Mouse (Mus musculus): ENCODE measurements at regions not wholly inside any gene's neighbourhood (a gene's known extent, or its start where the extent isn't known, plus 50 kb on each side); places are given as distances from the start of the nearest gene placed in this dataset.

DNA sequence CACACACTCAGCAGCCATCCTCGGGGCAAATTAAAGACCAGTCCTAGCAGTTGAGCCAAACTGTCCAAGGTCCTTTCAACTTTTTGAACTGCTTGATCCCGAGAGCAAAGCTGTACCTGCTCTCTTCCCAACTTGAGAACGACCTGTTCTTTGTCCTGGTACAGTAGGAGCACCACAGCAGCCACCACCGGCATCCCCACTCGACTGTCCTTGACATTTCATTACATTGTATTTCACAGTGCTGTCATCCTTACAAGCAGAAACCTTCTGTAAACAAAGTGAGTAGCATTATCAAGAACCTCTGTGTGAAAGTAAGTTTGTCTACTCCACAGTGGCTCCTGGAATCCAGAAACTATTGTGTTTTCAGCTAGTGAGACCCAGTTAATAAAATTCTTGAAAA is 240.2 kb upstream of the Zfp462 start:
- no peak for DNase-seq (ENCODE audit: low read depth, low spot score)

GRCm38 (mm10) chr4:54709751-54710150 is 235.1 kb upstream of the Zfp462 start:
- DNase-seq (ENCODE audit: low read depth, low spot score), result no peak

DNA sequence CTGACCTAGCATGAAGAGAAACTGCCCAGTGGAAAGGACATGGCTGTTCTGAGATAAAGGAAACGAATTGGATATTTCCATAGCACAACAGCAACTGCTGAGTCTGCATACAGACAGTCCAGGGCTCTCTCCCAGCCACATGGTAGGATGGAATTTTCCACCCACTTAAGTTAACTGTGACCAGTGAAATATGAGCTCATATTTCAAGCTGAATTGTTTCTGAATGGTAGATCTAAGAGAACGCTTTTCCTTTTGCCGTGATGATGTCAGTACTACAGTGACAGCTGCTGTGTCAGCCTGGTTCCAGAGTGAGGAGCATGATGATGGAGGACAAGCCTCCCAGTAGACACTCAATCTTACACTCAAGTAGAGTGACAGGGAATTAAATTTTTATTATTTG is 231.9 kb upstream of the Zfp462 start:
- DNase-seq (ENCODE audit: low read depth, low spot score), result no peak

DNA sequence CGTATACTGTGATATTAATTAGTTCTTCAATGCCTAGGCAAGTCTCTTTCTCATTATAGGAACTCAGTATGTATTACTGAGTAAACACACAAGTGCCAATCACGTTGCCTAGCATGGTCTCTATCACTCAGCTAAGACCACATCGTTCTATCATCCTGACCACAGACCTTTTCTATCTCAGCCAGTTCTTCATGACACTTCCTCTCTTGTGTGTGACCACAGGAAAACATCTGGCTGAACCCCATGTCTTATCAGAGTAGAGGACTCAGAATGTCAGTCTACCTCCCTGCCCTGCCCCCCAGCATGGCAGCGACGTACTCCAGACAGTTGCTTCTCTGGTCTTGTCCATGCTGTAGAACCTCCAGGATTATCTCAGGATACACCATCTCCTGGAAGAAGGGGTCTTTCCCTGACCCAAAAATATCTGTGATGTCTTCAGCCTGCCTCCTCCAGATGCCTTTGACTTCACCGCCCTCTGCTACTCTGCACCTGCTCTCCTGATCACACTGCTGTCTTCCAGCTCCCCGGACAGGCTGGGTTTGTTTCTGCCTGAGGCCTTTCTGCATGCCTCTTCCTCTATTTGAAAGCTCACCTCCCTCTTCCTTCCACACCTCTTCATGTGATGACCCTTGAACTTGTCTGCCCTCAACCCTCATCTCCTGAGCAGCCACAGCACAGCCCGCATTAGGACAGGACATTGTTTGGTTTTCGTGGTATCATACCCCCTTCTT is 230.1 kb upstream of the Zfp462 start:
- no peak for DNase-seq (ENCODE audit: low read depth, low spot score)

- peak; percentile 64 for DNase-seq (ENCODE audit: low read depth, low spot score)
Measured at GRCm38 (mm10) chr4:54718083-54718482, 226.8 kb upstream of the Zfp462 start.

- DNase-seq (ENCODE audit: low read depth, low spot score), result no peak
Measured at GRCm38 (mm10) chr4:54739001-54739400, 205.8 kb upstream of the Zfp462 start.

- DNase-seq (ENCODE audit: low read depth, low spot score), result no peak
Measured at GRCm38 (mm10) chr4:54751458-54751857, 193.4 kb upstream of the Zfp462 start.

DNA sequence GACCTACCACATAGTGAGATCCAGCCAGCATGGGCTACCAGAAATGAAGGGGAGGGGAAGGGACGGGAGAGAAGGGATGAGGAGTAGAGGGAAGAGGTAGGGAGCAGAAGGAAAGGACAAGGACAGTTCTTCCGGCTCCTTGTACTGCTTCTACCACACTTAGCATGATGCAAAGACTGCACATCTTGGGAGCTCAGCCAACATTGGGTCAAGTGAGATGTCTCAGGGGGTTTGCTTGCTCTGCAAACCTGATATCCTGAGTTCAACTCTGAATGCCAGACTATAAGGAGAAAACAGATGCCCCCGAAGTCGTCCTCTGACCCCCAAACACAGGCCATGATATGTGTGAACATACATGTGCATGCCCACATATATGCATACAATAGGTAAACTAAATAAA is 188.4 kb upstream of the Zfp462 start:
- DNase-seq (ENCODE audit: low read depth, low spot score), result no peak

DNA sequence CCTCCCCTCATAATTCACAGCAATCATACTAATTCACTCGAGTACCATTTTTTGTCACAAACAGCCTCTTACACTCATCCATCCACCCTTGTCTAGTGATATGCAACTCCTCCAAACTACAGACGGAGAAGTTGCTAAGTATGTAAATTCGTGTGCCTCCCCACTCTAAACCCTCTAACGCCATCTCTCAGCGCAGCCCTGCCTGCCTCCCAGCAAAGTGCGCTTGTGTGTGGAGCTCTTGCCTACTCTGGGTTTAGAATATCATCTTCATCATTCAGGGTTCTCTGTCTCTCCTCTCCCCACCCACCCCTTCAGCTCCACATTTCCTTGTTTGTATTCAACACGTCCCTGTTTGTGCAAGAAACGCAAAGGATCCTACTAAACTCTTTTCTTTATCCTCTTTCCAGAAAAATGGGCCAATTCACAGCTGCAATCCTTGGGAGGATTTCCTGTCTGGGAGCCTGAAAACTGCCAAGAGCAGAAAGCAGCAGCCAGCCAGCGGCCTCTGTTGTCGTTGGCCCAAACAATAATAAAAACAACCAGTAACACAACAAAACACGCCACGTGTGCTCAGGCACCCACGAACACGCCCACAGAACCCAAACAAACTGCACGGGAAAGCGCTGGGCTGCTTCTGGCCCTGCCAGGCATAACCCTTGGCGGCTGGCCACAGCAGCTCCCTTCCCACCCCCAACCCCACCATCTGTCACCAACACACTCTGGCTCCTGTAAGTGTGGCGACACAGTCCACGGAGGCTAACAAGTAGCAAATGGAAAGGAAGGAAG is 186.9 kb upstream of the Zfp462 start:
- no peak for DNase-seq (ENCODE audit: low read depth, low spot score)

DNA sequence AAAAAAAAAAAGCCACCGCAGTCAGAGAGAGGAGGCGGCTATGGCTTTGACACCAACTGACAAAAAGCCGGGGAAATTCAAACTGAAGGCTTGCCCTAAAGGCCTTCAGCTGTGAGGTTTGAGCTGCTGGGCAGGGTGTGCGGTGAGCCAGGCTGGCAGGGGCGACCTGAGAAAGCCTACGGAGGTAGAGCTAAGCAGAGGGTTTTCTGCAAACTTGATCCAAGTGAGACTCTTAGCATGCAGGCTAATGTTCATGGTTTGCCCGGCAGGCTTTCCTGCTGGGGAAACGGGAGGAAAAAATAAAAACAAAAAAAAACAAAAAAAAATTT is 186.4 kb upstream of the Zfp462 start:
- DNase-seq (ENCODE audit: low read depth, low spot score), result no peak

DNA sequence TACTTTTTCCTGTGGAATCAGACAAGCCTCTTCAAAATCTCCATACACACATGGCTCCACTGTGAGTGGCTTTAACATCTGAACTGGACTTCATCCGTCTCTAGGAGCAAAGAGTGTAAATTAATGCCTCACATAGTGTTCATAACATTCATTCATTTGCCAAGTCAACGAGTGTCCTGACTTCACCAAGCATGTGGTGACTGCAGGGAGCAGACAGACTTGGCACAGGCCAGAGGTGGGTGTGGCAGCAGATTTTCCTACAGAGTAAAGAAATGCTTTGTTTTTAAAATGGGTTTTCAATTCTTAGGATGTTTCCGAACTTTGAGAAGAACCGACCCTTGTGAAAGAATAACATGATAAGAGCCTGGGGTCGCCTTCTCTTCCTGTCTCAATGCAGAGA is 183.6 kb upstream of the Zfp462 start:
- DNase-seq (ENCODE audit: low read depth, low spot score), result no peak

GRCm38 (mm10) chr4:54765045-54765444 is 179.8 kb upstream of the Zfp462 start:
- DNase-seq (ENCODE audit: low read depth, low spot score), result peak; percentile 32

GRCm38 (mm10) chr4:54767506-54768200 is 177.2 kb upstream of the Zfp462 start:
- DNase-seq (ENCODE audit: low read depth, low spot score), result no peak

DNA sequence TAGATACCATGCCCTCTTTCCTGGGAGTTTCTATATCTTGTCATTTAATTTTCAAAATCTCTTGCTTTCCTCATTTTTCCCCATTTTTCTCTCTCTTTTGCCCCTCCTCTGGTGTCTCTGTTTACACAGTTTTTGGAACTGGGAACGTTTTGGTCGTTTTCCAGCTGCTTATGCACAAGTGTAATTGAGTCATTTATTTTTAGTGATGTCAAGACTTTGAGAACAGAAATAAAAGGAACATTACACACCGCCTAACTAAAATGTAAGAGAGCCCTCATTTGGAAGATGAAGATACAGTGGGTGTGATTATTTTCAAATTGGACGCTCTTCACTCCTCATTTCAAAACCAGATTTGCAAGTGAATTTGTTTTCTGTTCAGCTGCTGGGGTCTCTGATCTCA is 176.0 kb upstream of the Zfp462 start:
- DNase-seq (ENCODE audit: low read depth, low spot score), result no peak

- peak; percentile 58 for DNase-seq (ENCODE audit: low read depth, low spot score)
Measured at GRCm38 (mm10) chr4:54774066-54774465, 170.8 kb upstream of the Zfp462 start.

DNA sequence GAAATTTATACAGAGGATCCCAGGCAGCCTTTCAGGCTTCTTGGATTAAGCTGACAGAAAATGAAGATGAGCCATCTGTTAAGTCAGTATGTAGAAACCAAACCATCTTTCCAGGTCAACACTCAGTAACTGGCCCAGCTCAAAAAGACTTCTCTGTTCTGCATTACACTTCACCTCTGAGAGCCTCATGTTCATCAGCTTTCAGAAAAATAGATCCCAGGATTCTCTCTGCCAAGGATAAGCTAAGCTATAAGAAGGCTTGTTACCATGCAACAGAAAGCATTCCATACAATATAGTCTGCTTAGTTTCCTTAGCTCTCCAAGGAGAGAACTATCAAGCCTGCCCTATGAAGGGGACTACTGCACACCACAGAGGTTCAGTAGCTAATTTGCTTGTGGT is 170.1 kb upstream of the Zfp462 start:
- DNase-seq (ENCODE audit: low read depth, low spot score), result peak; percentile 17

DNA sequence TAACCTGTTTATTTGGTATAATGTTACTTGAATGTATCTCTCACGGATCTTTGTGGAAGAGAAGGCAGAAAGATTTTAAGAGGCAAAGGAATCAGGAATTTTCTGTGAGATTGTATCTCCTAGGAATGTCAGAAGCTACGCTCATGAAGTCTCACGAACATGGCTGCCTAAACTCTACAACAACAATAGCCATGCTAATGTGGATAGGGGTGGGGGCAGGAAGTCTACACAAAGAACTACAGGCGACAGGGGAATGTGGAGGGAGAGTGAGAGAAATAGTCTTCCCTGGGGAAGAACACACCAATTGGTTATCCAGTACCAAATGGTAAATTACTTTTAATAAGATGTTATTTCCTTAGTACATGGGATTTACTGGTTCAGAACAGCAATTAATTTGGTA is 164.3 kb upstream of the Zfp462 start:
- no peak for DNase-seq (ENCODE audit: low read depth, low spot score)

- DNase-seq (ENCODE audit: low read depth, low spot score), result no peak
Measured at GRCm38 (mm10) chr4:54791217-54791742, 153.6 kb upstream of the Zfp462 start.

- no peak for DNase-seq (ENCODE audit: low read depth, low spot score)
Measured at GRCm38 (mm10) chr4:54793857-54794256, 151.0 kb upstream of the Zfp462 start.

GRCm38 (mm10) chr4:54795246-54795645 is 149.6 kb upstream of the Zfp462 start:
- DNase-seq (ENCODE audit: low read depth, low spot score), result no peak

DNA sequence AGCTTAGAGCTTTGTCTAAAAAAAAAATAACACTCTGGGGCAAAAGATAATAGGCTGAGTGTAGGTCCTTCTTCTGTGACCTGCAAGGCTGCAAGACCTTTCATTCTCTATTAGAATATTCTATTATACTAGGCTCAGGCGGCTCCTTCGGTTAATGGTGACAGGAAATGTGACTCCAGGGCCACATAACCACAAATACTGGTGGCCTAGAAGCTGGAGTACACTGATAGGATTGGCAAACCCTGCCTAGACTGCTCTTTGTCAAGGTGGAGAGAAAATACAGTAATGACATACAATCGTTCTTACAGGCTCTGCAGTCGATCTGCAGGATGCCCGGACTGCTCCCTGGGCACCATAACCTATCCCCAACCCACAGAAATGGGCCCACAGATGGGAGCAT is 146.3 kb upstream of the Zfp462 start:
- no peak for DNase-seq (ENCODE audit: low read depth, low spot score)

- no peak for DNase-seq (ENCODE audit: low read depth, low spot score)
Measured at GRCm38 (mm10) chr4:54811163-54811562, 133.7 kb upstream of the Zfp462 start.

All from telencephalon, adult 2 months (tissue).